Mouse (Mus musculus) MN1 (cell line): ENCODE data around the gene Dcaf11.

Experiments used
- DNase-seq: peaks from one replicate; pipeline ENCODE4 v3.0.0-alpha.2; 2016; ENCODE audit warnings: low spot score

The Dcaf11 gene

GRCm38 (mm10) chr14:55584702-55585565, 25.1 kb downstream of the Dcaf11 start, which contains the start of gene Emc9:
Emc9 (minus strand) TSS chr14:55585302.
- DNase-seq = peak; percentile 70

GRCm38 (mm10) chr14:55585566-55585960, 25.8 kb downstream of the Dcaf11 start:
- DNase-seq = no peak

GRCm38 (mm10) chr14:55586149-55586548, 26.3 kb downstream of the Dcaf11 start:
- no peak for DNase-seq

GRCm38 (mm10) chr14:55589271-55589670, 29.5 kb downstream of the Dcaf11 start:
- no peak for DNase-seq

- DNase-seq = no peak
Measured at GRCm38 (mm10) chr14:55589771-55590448, 30.1 kb downstream of the Dcaf11 start.

- DNase-seq = peak; percentile 97
Measured at GRCm38 (mm10) chr14:55590748-55591330, 31.0 kb downstream of the Dcaf11 start, which contains the start of gene Psme2. Psme2 (minus strand) TSS chr14:55591113.

- DNase-seq = peak; percentile 94
Measured at GRCm38 (mm10) chr14:55591331-55591891, 31.6 kb downstream of the Dcaf11 start, which contains the start of gene Rnf31. Rnf31 (plus strand) TSS chr14:55591708.

GRCm38 (mm10) chr14:55592226-55592625, 32.4 kb downstream of the Dcaf11 start:
- peak; percentile 43 for DNase-seq

- DNase-seq = no peak
Measured at GRCm38 (mm10) chr14:55596036-55596690, 36.4 kb downstream of the Dcaf11 start.

- no peak for DNase-seq
Measured at GRCm38 (mm10) chr14:55598521-55599390, 39.0 kb downstream of the Dcaf11 start.

- no peak for DNase-seq
Measured at GRCm38 (mm10) chr14:55603271-55603632, 43.4 kb downstream of the Dcaf11 start, which contains the start of gene Irf9. Irf9 (plus strand) TSS chr14:55603571.

GRCm38 (mm10) chr14:55603633-55604576, 44.1 kb downstream of the Dcaf11 start:
- DNase-seq = peak; percentile 90

GRCm38 (mm10) chr14:55604823-55605222, 45.0 kb downstream of the Dcaf11 start:
- no peak for DNase-seq

GRCm38 (mm10) chr14:55605743-55606459, 46.1 kb downstream of the Dcaf11 start:
- DNase-seq = no peak

- no peak for DNase-seq
Measured at GRCm38 (mm10) chr14:55608339-55608738, 48.5 kb downstream of the Dcaf11 start.

GRCm38 (mm10) chr14:55613346-55613745, 53.5 kb downstream of the Dcaf11 start:
- DNase-seq = no peak

GRCm38 (mm10) chr14:55614565-55615178, 54.9 kb downstream of the Dcaf11 start:
- no peak for DNase-seq

- DNase-seq = no peak
Measured at GRCm38 (mm10) chr14:55615876-55616275, 56.1 kb downstream of the Dcaf11 start.
